Mouse (Mus musculus): ENCODE measurements around the gene Spint5. TPM values are rescaled to one million over a fixed set of nuclear protein-coding genes. Genes with fewer than 3 reads are reported as not detected.
"Not testable (repeated sequence)": the region's sequence is repeated elsewhere in the genome, so short reads cannot be mapped to it uniquely, and the experiment has no call there.

Spint5 gene
- polyA plus RNA-seq, 1 experiment from 2014 or later = not detected

DNA sequence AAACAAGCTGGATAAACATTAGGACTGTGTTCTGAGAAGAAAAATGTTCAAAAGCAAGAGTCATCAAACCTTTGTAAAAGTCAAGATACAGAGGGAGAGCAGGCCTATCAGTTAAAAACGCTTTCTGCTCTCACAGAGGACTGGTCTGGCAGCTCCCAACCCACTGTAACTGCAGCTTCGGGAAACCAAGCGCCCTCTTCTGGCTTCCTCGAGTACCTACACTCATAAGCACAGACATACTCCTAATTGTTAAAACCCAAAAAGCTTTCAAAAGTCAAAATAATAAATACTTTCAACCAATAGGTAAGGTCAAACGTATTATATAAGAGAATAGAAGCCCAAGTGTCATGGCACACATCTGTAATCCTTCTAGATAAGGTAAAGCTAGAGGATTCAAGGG is 10.9 kb upstream of the Spint5 start:
- H3K27me3 ChIP-seq (replicated peaks; ENCODE audit: low read depth, poor library complexity, severe bottlenecking) = no peaks in the 10 kb centered on the region
- 72% methylated on average over 5 of the region's 5 CpGs for WGBS
- DNase-seq (ENCODE audit: low spot score) = no peak

GRCm38 (mm10) chr2:164705328-164705727 is 9.8 kb upstream of the Spint5 start:
- H3K9me3 ChIP-seq = no peaks in the 10 kb centered on the region
- H3K4me3 ChIP-seq = no peak overlapping the region
- no peaks in the 10 kb centered on the region for H3K36me3 ChIP-seq (replicated peaks)
- no peak overlapping the region for H3K27ac ChIP-seq (replicated peaks)
- no peak for DNase-seq (ENCODE audit: low spot score)
- no peaks in the 10 kb centered on the region for H3K27me3 ChIP-seq (replicated peaks; ENCODE audit: low read depth, poor library complexity, severe bottlenecking)
- no peaks in the 10 kb centered on the region for H3K4me1 ChIP-seq
- WGBS = 94% methylated on average over 6 of the region's 6 CpGs

More for the DNA sequence above, 10.9 kb upstream of the Spint5 start:
- H3K4me3 ChIP-seq = no peak overlapping the region
- no peak overlapping the region for H3K27ac ChIP-seq (replicated peaks)
- no peaks in the 10 kb centered on the region for H3K36me3 ChIP-seq (replicated peaks)
- no peaks in the 10 kb centered on the region for H3K4me1 ChIP-seq
- H3K9me3 ChIP-seq = no peaks in the 10 kb centered on the region

- 93% methylated on average over 14 of the region's 14 CpGs for WGBS
- no peak for DNase-seq (ENCODE audit: low spot score)
Measured at GRCm38 (mm10) chr2:164705991-164706390, 9.1 kb upstream of the Spint5 start.

GRCm38 (mm10) chr2:164716194-164716786 is 1.2 kb downstream of the Spint5 start:
- not testable (repeated sequence) for H3K4me3 ChIP-seq; H3K27me3 ChIP-seq (replicated peaks; ENCODE audit: low read depth, poor library complexity, severe bottlenecking); H3K27ac ChIP-seq (replicated peaks); H3K36me3 ChIP-seq (replicated peaks); DNase-seq (ENCODE audit: low spot score); H3K4me1 ChIP-seq; H3K9me3 ChIP-seq
- 92% methylated on average over 23 of the region's 23 CpGs for WGBS

More at GRCm38 (mm10) chr2:164705991-164706390, 9.1 kb upstream of the Spint5 start:
- Histone ChIP-seq H3K27ac (replicated peaks) (no peak overlapping the region), H3K4me1 (no peaks in the 10 kb centered on the region), H3K4me3 (no peak overlapping the region), H3K27me3 (replicated peaks; ENCODE audit: low read depth, poor library complexity, severe bottlenecking) (no peaks in the 10 kb centered on the region), H3K36me3 (replicated peaks) (no peaks in the 10 kb centered on the region), H3K9me3 (no peaks in the 10 kb centered on the region)

DNA sequence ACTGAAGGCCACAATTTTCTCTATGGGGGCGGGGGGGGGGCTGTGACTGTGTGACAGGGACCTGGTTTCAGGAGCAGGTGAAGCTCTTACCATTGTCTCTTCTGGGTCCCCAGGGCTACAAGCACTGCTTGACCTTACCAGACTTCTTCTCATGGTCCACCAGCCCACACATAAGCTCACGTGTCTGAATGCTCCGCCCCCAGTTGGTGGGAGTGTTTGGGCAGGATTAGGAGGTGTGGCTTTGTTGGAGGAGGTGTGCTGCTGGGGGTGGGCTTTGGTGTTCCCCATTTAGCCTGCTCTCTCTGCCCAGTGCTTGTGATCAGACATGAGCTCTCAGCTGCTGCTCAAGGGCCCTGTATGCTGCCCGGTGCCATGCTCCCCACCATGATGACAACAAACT is 8.2 kb downstream of the Spint5 start:
- WGBS = 68% methylated on average over 4 of the region's 4 CpGs

DNA sequence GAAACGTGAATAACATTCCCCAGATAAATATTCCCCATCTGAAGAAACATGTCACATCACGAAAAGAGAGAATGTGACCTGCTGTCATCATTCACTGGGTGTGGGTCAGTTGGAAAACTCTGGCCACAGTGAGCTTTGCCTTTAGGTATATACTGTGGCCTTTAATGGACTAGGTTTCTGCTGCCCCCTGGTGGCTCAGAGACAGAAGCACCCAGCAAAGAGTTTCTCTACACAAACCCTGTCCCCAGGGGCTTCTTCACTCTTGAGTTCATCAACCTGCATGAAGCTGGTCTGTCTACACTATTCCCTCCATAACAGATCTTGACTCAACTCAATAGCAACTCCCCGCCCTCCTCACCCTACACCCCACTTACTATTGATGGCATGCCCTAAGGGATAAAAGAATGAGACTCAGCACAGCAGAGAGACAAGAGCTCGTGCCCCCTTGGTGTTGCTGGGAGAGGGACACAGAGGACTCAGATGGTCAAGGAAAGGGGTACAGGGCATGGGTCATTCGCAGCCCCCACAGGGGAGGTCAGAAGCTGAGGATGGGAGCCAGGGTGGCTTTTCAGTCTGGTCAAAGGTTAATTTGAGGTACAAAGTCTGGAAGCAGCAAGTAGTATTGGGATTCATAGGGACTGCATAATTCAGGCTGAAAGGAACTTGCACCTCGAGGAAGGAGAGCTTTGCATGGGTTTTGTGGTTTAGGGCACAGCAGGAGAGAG is 11.0 kb downstream of the Spint5 start:
- Histone ChIP-seq H3K27ac (replicated peaks) (no peak overlapping the region), H3K36me3 (replicated peaks) (no peaks in the 10 kb centered on the region), H3K4me1 (no peaks in the 10 kb centered on the region), H3K9me3 (no peaks in the 10 kb centered on the region), H3K27me3 (replicated peaks; ENCODE audit: low read depth, poor library complexity, severe bottlenecking) (peaks cover 5% of the 10 kb centered on the region; the same call in 1 of the 2 replicates), H3K4me3 (no peak overlapping the region)
- peak; percentile 76 for DNase-seq (ENCODE audit: low spot score)
- WGBS = 28% methylated on average over 6 of the region's 6 CpGs

More for the DNA sequence above, 8.2 kb downstream of the Spint5 start:
- no peaks in the 10 kb centered on the region for H3K9me3 ChIP-seq
- no peaks in the 10 kb centered on the region for H3K4me1 ChIP-seq
- no peak overlapping the region for H3K4me3 ChIP-seq
- H3K27ac ChIP-seq (replicated peaks) = no peak overlapping the region
- DNase-seq (ENCODE audit: low spot score) = no peak
- peaks cover 5% of the 10 kb centered on the region; the same call in 1 of the 2 replicates for H3K27me3 ChIP-seq (replicated peaks; ENCODE audit: low read depth, poor library complexity, severe bottlenecking)
- H3K36me3 ChIP-seq (replicated peaks) = no peaks in the 10 kb centered on the region

- WGBS = 83% methylated on average over 5 of the region's 5 CpGs
- peaks cover 5% of the 10 kb centered on the region; the same call in 1 of the 2 replicates for H3K27me3 ChIP-seq (replicated peaks; ENCODE audit: low read depth, poor library complexity, severe bottlenecking)
- no peak overlapping the region for H3K27ac ChIP-seq (replicated peaks)
- H3K36me3 ChIP-seq (replicated peaks) = no peaks in the 10 kb centered on the region
- no peak overlapping the region for H3K4me3 ChIP-seq
- H3K9me3 ChIP-seq = no peaks in the 10 kb centered on the region
- peaks cover 4% of the 10 kb centered on the region; the same call in 1 of the 2 replicates for H3K4me1 ChIP-seq
- DNase-seq (ENCODE audit: low spot score) = no peak
Measured at GRCm38 (mm10) chr2:164731719-164732118, 16.6 kb downstream of the Spint5 start.

DNA sequence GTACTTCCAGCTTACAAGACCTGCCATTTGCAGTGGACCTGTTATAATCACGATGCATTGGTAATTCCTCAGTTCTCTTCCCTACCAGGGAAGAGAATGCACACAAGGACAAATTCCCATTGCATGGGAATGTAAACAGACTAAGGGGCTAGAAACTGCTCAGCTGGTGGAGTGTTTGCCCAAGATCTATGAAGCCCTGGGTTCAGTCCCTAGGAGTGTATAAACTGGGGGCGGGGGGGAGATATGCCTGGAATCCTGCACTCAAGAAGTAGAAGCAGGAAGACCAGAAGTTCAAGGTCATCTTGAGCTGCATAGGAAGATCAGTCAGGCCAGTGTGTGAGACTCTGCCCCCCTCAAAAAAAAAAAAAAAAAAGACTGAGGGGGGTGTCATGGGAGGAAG is 18.2 kb downstream of the Spint5 start:
- no peaks in the 10 kb centered on the region for H3K9me3 ChIP-seq
- H3K4me1 ChIP-seq = peaks cover 4% of the 10 kb centered on the region; the same call in 1 of the 2 replicates
- WGBS = 87% methylated on average over 2 of the region's 2 CpGs
- H3K4me3 ChIP-seq = no peak overlapping the region
- H3K27ac ChIP-seq (replicated peaks) = no peak overlapping the region
- no peak for DNase-seq (ENCODE audit: low spot score)
- no peaks in the 10 kb centered on the region for H3K27me3 ChIP-seq (replicated peaks; ENCODE audit: low read depth, poor library complexity, severe bottlenecking)
- no peaks in the 10 kb centered on the region for H3K36me3 ChIP-seq (replicated peaks)

DNA sequence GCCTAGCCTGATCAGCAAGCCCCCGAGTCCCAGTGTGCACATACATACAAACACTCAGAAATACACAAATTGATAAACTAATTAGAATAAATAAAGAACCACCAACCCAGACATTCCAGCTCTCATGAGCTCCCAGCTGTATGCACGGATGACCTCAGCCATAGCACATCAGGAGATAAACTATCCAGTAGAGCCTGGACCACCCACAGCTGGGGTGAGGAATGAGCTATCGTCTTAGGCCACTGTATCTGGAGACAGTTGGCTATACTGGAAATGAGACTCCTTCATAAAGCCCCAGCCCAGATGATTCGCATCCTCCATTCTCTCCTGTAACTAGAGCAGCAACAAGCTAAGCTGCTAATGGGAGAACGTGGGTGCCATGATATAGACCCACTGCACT is 19.7 kb downstream of the Spint5 start:
- H3K36me3 ChIP-seq (replicated peaks) = no peaks in the 10 kb centered on the region
- no peak for DNase-seq (ENCODE audit: low spot score)
- peaks cover 4% of the 10 kb centered on the region; the same call in 1 of the 2 replicates for H3K4me1 ChIP-seq
- no peaks in the 10 kb centered on the region for H3K27me3 ChIP-seq (replicated peaks; ENCODE audit: low read depth, poor library complexity, severe bottlenecking)
- H3K9me3 ChIP-seq = no peaks in the 10 kb centered on the region
- no peak overlapping the region for H3K27ac ChIP-seq (replicated peaks)
- H3K4me3 ChIP-seq = no peak overlapping the region
- 88% methylated on average over 5 of the region's 5 CpGs for WGBS

GRCm38 (mm10) chr2:164735446-164735845 is 20.3 kb downstream of the Spint5 start:
- WGBS = 90% methylated on average over 5 of the region's 5 CpGs
- H3K27ac ChIP-seq (replicated peaks) = no peak overlapping the region
- H3K36me3 ChIP-seq (replicated peaks) = no peaks in the 10 kb centered on the region
- peaks cover 6% of the 10 kb centered on the region for H3K4me1 ChIP-seq
- H3K4me3 ChIP-seq = no peak overlapping the region
- no peaks in the 10 kb centered on the region for H3K9me3 ChIP-seq
- DNase-seq (ENCODE audit: low spot score) = no peak
- H3K27me3 ChIP-seq (replicated peaks; ENCODE audit: low read depth, poor library complexity, severe bottlenecking) = no peaks in the 10 kb centered on the region

DNA sequence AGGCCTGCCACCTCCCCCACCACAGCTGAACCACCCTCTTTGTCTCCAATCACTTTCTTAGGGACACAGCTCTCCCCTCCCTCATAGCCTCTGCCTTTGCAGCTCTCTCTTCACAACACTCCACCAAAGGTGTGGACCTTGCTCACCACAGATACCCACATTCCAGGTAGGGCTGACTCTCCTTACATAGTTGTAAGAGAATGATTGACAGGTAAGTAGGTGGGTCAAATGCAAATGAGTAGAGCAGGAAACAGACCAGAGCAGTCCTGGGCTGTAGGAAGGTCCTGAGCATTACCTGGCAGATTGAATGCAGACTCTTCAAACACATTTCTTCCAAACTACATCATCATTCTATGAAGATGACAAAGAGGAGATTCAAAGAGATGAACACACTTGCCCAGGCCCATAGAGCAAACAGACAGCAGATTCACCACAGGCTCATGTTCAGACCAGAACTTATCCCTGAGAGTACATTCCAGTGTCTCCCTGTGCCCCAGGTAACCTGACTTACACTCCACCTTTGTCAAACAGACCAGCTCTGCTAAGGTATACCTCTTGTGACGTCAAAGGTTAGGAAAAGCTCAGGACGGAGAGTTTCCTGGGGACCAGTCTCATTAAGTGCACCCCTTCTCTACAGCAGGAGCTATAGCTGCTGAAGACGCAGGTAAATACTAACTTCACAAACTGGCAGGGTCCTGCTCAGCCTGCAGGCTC is 22.4 kb downstream of the Spint5 start:
- no peak for DNase-seq (ENCODE audit: low spot score)
- Histone ChIP-seq H3K36me3 (replicated peaks) (no peaks in the 10 kb centered on the region), H3K4me3 (no peak overlapping the region), H3K27ac (replicated peaks) (no peak overlapping the region), H3K4me1 (peaks cover 2% of the 10 kb centered on the region), H3K27me3 (replicated peaks; ENCODE audit: low read depth, poor library complexity, severe bottlenecking) (no peaks in the 10 kb centered on the region), H3K9me3 (no peaks in the 10 kb centered on the region)
- 79% methylated on average over 3 of the region's 3 CpGs for whole genome bisulfite sequencing

DNA sequence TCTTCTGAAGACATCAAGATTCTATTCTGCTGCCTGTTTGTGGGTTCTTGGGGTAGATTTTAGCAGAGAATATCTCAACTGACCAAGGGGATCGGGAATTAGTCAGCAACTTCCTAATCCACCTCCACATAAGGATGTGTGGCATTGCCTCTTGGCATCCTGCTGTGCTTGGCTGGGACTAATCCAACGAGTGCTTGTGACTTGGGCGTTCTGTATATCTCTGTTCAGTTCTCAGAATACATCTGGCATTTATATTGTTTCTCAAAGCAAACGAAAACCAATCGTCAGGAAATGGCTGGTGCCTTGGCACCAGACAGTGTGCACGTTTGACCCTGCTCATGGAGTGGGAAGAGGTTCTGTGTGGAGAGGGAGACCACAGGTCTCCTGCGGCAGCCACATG is 24.8 kb downstream of the Spint5 start:
- H3K4me3 ChIP-seq = no peak overlapping the region
- peaks cover 3% of the 10 kb centered on the region for H3K4me1 ChIP-seq
- H3K27me3 ChIP-seq (replicated peaks; ENCODE audit: low read depth, poor library complexity, severe bottlenecking) = no peaks in the 10 kb centered on the region
- 59% methylated on average over 7 of the region's 7 CpGs for WGBS
- no peak overlapping the region for H3K27ac ChIP-seq (replicated peaks)
- no peaks in the 10 kb centered on the region for H3K36me3 ChIP-seq (replicated peaks)
- no peaks in the 10 kb centered on the region for H3K9me3 ChIP-seq
- no peak for DNase-seq (ENCODE audit: low spot score)

Measured in embryonic facial prominence, embryonic 10.5 days (tissue).